ENCODE assay signal across 8 mouse cellular contexts in genomic region chr19:53248023-53248494, GRCm38 (mm10).
DNase-seq lines count a peak whose midpoint lies in the region; ATAC-seq and TF ChIP-seq lines count a peak whose summit lies in the region.

No protein-coding gene starts in this region.

- no peak overlapping the region; the same call in 1 of the 2 replicates for H3K4me3 ChIP-seq in heart, adult 2 months
- H3K4me3 ChIP-seq in intestine, embryonic 16.5 days (ENCODE audit: low read length), result no peak overlapping the region
- no peak overlapping the region for H3K4me3 ChIP-seq in midbrain, embryonic 12.5 days

- no peak overlapping the region for H3K4me2 ChIP-seq in intestine, embryonic 16.5 days (ENCODE audit: low read depth, low read length)
- peak overlapping the region; percentile 25; the same call in 1 of the 2 replicates for H3K4me2 ChIP-seq in midbrain, embryonic 12.5 days (replicated peaks)

- peaks cover 2% of the 10 kb centered on the region for H3K4me1 ChIP-seq in heart, adult 2 months (ENCODE audit: control insufficient read depth, insufficient read depth, low read length)
- H3K4me1 ChIP-seq in intestine, embryonic 16.5 days (ENCODE audit: control insufficient read depth, insufficient read depth, low read length), result peaks cover 4% of the 10 kb centered on the region
- H3K4me1 ChIP-seq in midbrain, embryonic 12.5 days, result peaks cover 2% of the 10 kb centered on the region; the same call in 1 of the 2 replicates

- H3K9me3 ChIP-seq in intestine, embryonic 16.5 days (ENCODE audit: control insufficient read depth, low read length), result no peaks in the 10 kb centered on the region
- no peaks in the 10 kb centered on the region for H3K9me3 ChIP-seq in midbrain, embryonic 12.5 days

- TF ChIP-seq EP300 in heart, adult 2 months (IDR thresholded peaks at IDR 0.05; ENCODE audit: insufficient read depth, low read depth, low read length), result 0 out of 2 replicates have a peak, but pooled peaks have one; percentile 43

- H3K79me2 ChIP-seq in heart, adult 2 months (replicated peaks; ENCODE audit: control insufficient read depth, insufficient read depth, low read length), result no peaks in the 10 kb centered on the region

- TF ChIP-seq POLR2A in heart, adult 2 months (IDR thresholded peaks at IDR 0.05; ENCODE audit: insufficient read depth, low read depth, low read length), result no peak

- peak; percentile 33 to 34 for DNase-seq in urinary bladder, postnatal 36 days (ENCODE audit: low spot score in 2 of 2)
- no peak for DNase-seq in urinary bladder, postnatal 10 days (ENCODE audit: low spot score)
- peak; percentile 54 for DNase-seq in heart, adult 2 months
- peak; percentile 27 for DNase-seq in left cerebral cortex, postnatal 4 days
- peak; percentile 58 to 65 for DNase-seq in spleen, postnatal 10 days (ENCODE audit: low spot score in 2 of 2)

- peak overlapping the region; percentile 52 for H3K9ac ChIP-seq in heart, adult 2 months (ENCODE audit: low read depth, low read length)
- H3K9ac ChIP-seq in intestine, embryonic 16.5 days (ENCODE audit: low read depth, low read length), result no peak overlapping the region
- no peak overlapping the region for H3K9ac ChIP-seq in midbrain, embryonic 12.5 days (replicated peaks)

- intact Hi-C loops in heart, adult 2 months (cut with DNase I), result loop anchor here (1.0 to 5.0 kb wide), 4 partner anchors 63 to 329 kb away; partner anchors contain the start of gene Mxi1
- intact Hi-C loops in left cerebral cortex, postnatal 4 days (cut with DNase I), result loop anchor here (5.0 to 10.0 kb wide), 2 partner anchors 119 to 223 kb away; no protein-coding TSS in a partner anchor

- H3K27me3 ChIP-seq in heart, adult 2 months (ENCODE audit: control insufficient read depth, insufficient read depth, low read length), result no peaks in the 10 kb centered on the region
- no peaks in the 10 kb centered on the region for H3K27me3 ChIP-seq in intestine, embryonic 16.5 days (replicated peaks; ENCODE audit: control insufficient read depth, insufficient read depth, low read length)
- no peaks in the 10 kb centered on the region for H3K27me3 ChIP-seq in midbrain, embryonic 12.5 days

- H3K36me3 ChIP-seq in heart, adult 2 months (ENCODE audit: control insufficient read depth, insufficient read depth, low read length), result no peaks in the 10 kb centered on the region; the same call in 1 of the 2 replicates
- H3K36me3 ChIP-seq in intestine, embryonic 16.5 days (ENCODE audit: control insufficient read depth, insufficient read depth, low read length), result peaks cover 4% of the 10 kb centered on the region; the same call in 1 of the 2 replicates
- no peaks in the 10 kb centered on the region for H3K36me3 ChIP-seq in midbrain, embryonic 12.5 days

- WGBS in heart, adult 2 months, result 10% methylated on average over 11 of the region's 11 CpGs
- 14% methylated on average over 11 of the region's 11 CpGs for WGBS in intestine, embryonic 16.5 days
- WGBS in midbrain, embryonic 12.5 days, result 17% methylated on average over 11 of the region's 11 CpGs

- ATAC-seq in common myeloid progenitor, adult 5-6 weeks (replicated peaks; ENCODE audit: low read depth, poor library complexity, severe bottlenecking), result peak; percentile 64
- ATAC-seq in intestine, embryonic 16.5 days, result peak; percentile 36; the same call in 1 of the 2 replicates
- ATAC-seq in midbrain, embryonic 12.5 days (ENCODE audit: low FRiP score, low read depth), result peak; percentile 70

- H3K27ac ChIP-seq in heart, adult 2 months, result peak overlapping the region; percentile 23
- no peak overlapping the region for H3K27ac ChIP-seq in intestine, embryonic 16.5 days (ENCODE audit: low read length)
- no peak overlapping the region for H3K27ac ChIP-seq in midbrain, embryonic 12.5 days (replicated peaks)

- peak; percentile 96 for TF ChIP-seq CTCF in heart, adult 2 months (IDR thresholded peaks at IDR 0.05)
